Mouse (Mus musculus): ENCODE measurements around the gene A530084C06Rik. TPM values are rescaled to one million over a fixed set of nuclear protein-coding genes. Genes with fewer than 3 reads are reported as not detected.
A peak's percentile ranks its signal among the peaks of the same experiment; 100 is the strongest.

The A530084C06Rik gene
- polyA plus RNA-seq, 1 experiment from 2014 or later = not detected

- Histone ChIP-seq H3K4me1 (replicated peaks) (no peaks in the 10 kb centered on the region), H3K27ac (no peak overlapping the region), H3K27me3 (peaks cover 22% of the 10 kb centered on the region), H3K36me3 (no peaks in the 10 kb centered on the region), H3K9me3 (replicated peaks) (no peaks in the 10 kb centered on the region), H3K9ac (no peak overlapping the region), H3K4me3 (replicated peaks) (no peak overlapping the region), H3K4me2 (no peak overlapping the region)
- 61% methylated on average over 8 of the region's 8 CpGs for WGBS (ENCODE audit: insufficient replicate concordance)
- DNase-seq (no peak), ATAC-seq (ENCODE audit: low read depth) (no peak)
These were observed 8.0 kb upstream of the A530084C06Rik start for GRCm38 (mm10) chr13:31567099-31567498.

GRCm38 (mm10) chr13:31564394-31564793 lies 5.3 kb upstream of the A530084C06Rik start:
- DNase-seq = no peak
- Histone ChIP-seq H3K36me3 (no peaks in the 10 kb centered on the region), H3K27me3 (peaks cover 49% of the 10 kb centered on the region), H3K27ac (no peak overlapping the region), H3K9ac (no peak overlapping the region), H3K4me1 (replicated peaks) (peaks cover 6% of the 10 kb centered on the region; the same call in 1 of the 2 replicates), H3K4me3 (replicated peaks) (no peak overlapping the region), H3K9me3 (replicated peaks) (no peaks in the 10 kb centered on the region), H3K4me2 (no peak overlapping the region)
- ATAC-seq (ENCODE audit: low read depth) = no peak
- 37% methylated on average over 6 of the region's 6 CpGs for WGBS (ENCODE audit: insufficient replicate concordance)

GRCm38 (mm10) chr13:31559419-31560144 lies 449 bp upstream of the A530084C06Rik start:
- Histone ChIP-seq H3K36me3 (no peaks in the 10 kb centered on the region), H3K4me3 (replicated peaks) (peak overlapping the region; percentile 56), H3K27ac (no peak overlapping the region), H3K9me3 (replicated peaks) (no peaks in the 10 kb centered on the region), H3K27me3 (peaks cover 91% of the 10 kb centered on the region), H3K4me1 (replicated peaks) (peaks cover 23% of the 10 kb centered on the region), H3K4me2 (peak overlapping the region; percentile 73), H3K9ac (peak overlapping the region; percentile 17; the same call in 1 of the 2 replicates)
- ATAC-seq (ENCODE audit: low read depth) (peak; percentile 39; the same call in 1 of the 2 replicates), DNase-seq (no peak)
- WGBS (ENCODE audit: insufficient replicate concordance) = 2% methylated on average over 81 of the region's 92 CpGs

GRCm38 (mm10) chr13:31557768-31558520 lies 1.2 kb downstream of the A530084C06Rik start:
- H3K4me2 ChIP-seq = peak overlapping the region; percentile 73
- H3K9me3 ChIP-seq (replicated peaks) = no peaks in the 10 kb centered on the region
- H3K4me1 ChIP-seq (replicated peaks) = peaks cover 23% of the 10 kb centered on the region
- H3K27ac ChIP-seq = no peak overlapping the region
- under 1% methylated on average over 73 of the region's 73 CpGs for WGBS (ENCODE audit: insufficient replicate concordance)
- no peaks in the 10 kb centered on the region for H3K36me3 ChIP-seq
- DNase-seq (no peak), ATAC-seq (ENCODE audit: low read depth) (peak; percentile 65)
- no peak overlapping the region for H3K9ac ChIP-seq
- peaks cover 92% of the 10 kb centered on the region for H3K27me3 ChIP-seq
- H3K4me3 ChIP-seq (replicated peaks) = peak overlapping the region; percentile 56

- WGBS (ENCODE audit: insufficient replicate concordance) = 4% methylated on average over 24 of the region's 24 CpGs
- Histone ChIP-seq H3K27ac (no peak overlapping the region), H3K27me3 (peaks cover 84% of the 10 kb centered on the region), H3K9me3 (replicated peaks) (no peaks in the 10 kb centered on the region), H3K4me2 (peak overlapping the region; percentile 73), H3K9ac (no peak overlapping the region), H3K36me3 (no peaks in the 10 kb centered on the region), H3K4me1 (replicated peaks) (peaks cover 23% of the 10 kb centered on the region), H3K4me3 (replicated peaks) (peak overlapping the region; percentile 56)
- DNase-seq (no peak), ATAC-seq (ENCODE audit: low read depth) (no peak)
These were observed 2.0 kb downstream of the A530084C06Rik start for GRCm38 (mm10) chr13:31556964-31557767.

GRCm38 (mm10) chr13:31555834-31556233 lies 3.3 kb downstream of the A530084C06Rik start, which contains the start of gene Foxq1:
Gene Foxq1, plus strand, starts transcription at chr13:31556134.
- 56% methylated on average over 4 of the region's 4 CpGs for whole genome bisulfite sequencing (ENCODE audit: insufficient replicate concordance)
- Histone ChIP-seq H3K4me2 (no peak within 1 kb of the TSS; the same call in 1 of the 2 replicates), H3K36me3 (no peaks in the 10 kb centered on the region), H3K27ac (no peak within 1 kb of the TSS), H3K27me3 (peaks cover 71% of the 10 kb centered on the region), H3K9me3 (replicated peaks) (no peaks in the 10 kb centered on the region), H3K4me3 (replicated peaks) (no peak within 1 kb of the TSS), H3K4me1 (replicated peaks) (peaks cover 23% of the 10 kb centered on the region), H3K9ac (no peak within 1 kb of the TSS)
- ATAC-seq (ENCODE audit: low read depth) (no peak), DNase-seq (no peak)

GRCm38 (mm10) chr13:31547610-31548009 lies 11.5 kb downstream of the A530084C06Rik start:
- no peaks in the 10 kb centered on the region for H3K9me3 ChIP-seq (replicated peaks)
- ATAC-seq (ENCODE audit: low read depth) = peak; percentile 58
- no peaks in the 10 kb centered on the region for H3K27me3 ChIP-seq
- H3K4me3 ChIP-seq (replicated peaks) = no peak overlapping the region
- H3K9ac ChIP-seq = no peak overlapping the region
- WGBS (ENCODE audit: insufficient replicate concordance) = 67% methylated on average over 9 of the region's 9 CpGs
- no peak overlapping the region for H3K27ac ChIP-seq
- no peak overlapping the region for H3K4me2 ChIP-seq
- no peaks in the 10 kb centered on the region; the same call in 1 of the 2 replicates for H3K4me1 ChIP-seq (replicated peaks)
- no peaks in the 10 kb centered on the region for H3K36me3 ChIP-seq
- no peak for DNase-seq

GRCm38 (mm10) chr13:31547204-31547603 lies 11.9 kb downstream of the A530084C06Rik start:
- no peaks in the 10 kb centered on the region for H3K9me3 ChIP-seq (replicated peaks)
- H3K27me3 ChIP-seq = no peaks in the 10 kb centered on the region
- H3K27ac ChIP-seq = no peak overlapping the region
- ATAC-seq (ENCODE audit: low read depth) (no peak), DNase-seq (no peak)
- H3K4me2 ChIP-seq = no peak overlapping the region
- H3K4me1 ChIP-seq (replicated peaks) = no peaks in the 10 kb centered on the region; the same call in 1 of the 2 replicates
- H3K36me3 ChIP-seq = no peaks in the 10 kb centered on the region
- 63% methylated on average over 3 of the region's 3 CpGs for WGBS (ENCODE audit: insufficient replicate concordance)
- no peak overlapping the region for H3K4me3 ChIP-seq (replicated peaks)
- no peak overlapping the region for H3K9ac ChIP-seq

GRCm38 (mm10) chr13:31546784-31547183 lies 12.3 kb downstream of the A530084C06Rik start:
- no peak overlapping the region for H3K9ac ChIP-seq
- WGBS (ENCODE audit: insufficient replicate concordance) = 66% methylated on average over 2 of the region's 2 CpGs
- H3K36me3 ChIP-seq = no peaks in the 10 kb centered on the region
- H3K27me3 ChIP-seq = no peaks in the 10 kb centered on the region
- no peaks in the 10 kb centered on the region for H3K9me3 ChIP-seq (replicated peaks)
- no peak for DNase-seq
- H3K4me3 ChIP-seq (replicated peaks) = no peak overlapping the region
- no peak overlapping the region for H3K4me2 ChIP-seq
- no peak for ATAC-seq (ENCODE audit: low read depth)
- no peak overlapping the region for H3K27ac ChIP-seq
- no peaks in the 10 kb centered on the region; the same call in 1 of the 2 replicates for H3K4me1 ChIP-seq (replicated peaks)

GRCm38 (mm10) chr13:31543021-31543420 lies 16.1 kb downstream of the A530084C06Rik start:
- Histone ChIP-seq H3K4me3 (replicated peaks) (no peak overlapping the region), H3K4me2 (no peak overlapping the region), H3K9me3 (replicated peaks) (no peaks in the 10 kb centered on the region), H3K27ac (no peak overlapping the region), H3K4me1 (replicated peaks) (no peaks in the 10 kb centered on the region; the same call in 1 of the 2 replicates), H3K36me3 (no peaks in the 10 kb centered on the region), H3K27me3 (no peaks in the 10 kb centered on the region), H3K9ac (no peak overlapping the region)
- DNase-seq (no peak), ATAC-seq (ENCODE audit: low read depth) (no peak)
- WGBS (ENCODE audit: insufficient replicate concordance) = 72% methylated on average over 5 of the region's 5 CpGs

GRCm38 (mm10) chr13:31534726-31535125 lies 24.4 kb downstream of the A530084C06Rik start:
- no peak overlapping the region for H3K4me3 ChIP-seq (replicated peaks)

More at GRCm38 (mm10) chr13:31534726-31535125, 24.4 kb downstream of the A530084C06Rik start:
- no peak overlapping the region for H3K4me2 ChIP-seq
- no peak for DNase-seq
- no peaks in the 10 kb centered on the region for H3K36me3 ChIP-seq
- no peak overlapping the region for H3K9ac ChIP-seq
- H3K27ac ChIP-seq = no peak overlapping the region
- peaks cover 4% of the 10 kb centered on the region; the same call in 1 of the 2 replicates for H3K4me1 ChIP-seq (replicated peaks)
- H3K27me3 ChIP-seq = no peaks in the 10 kb centered on the region
- H3K9me3 ChIP-seq (replicated peaks) = no peaks in the 10 kb centered on the region
- no peak for ATAC-seq (ENCODE audit: low read depth)
- 61% methylated on average over 4 of the region's 4 CpGs for WGBS (ENCODE audit: insufficient replicate concordance)
